Mouse (Mus musculus) limb, embryonic 14.5 days (tissue): ENCODE results near the gene Vps33a. TPM values are rescaled to one million over a fixed set of nuclear protein-coding genes. Genes with fewer than 3 reads are reported as not detected.
A peak's percentile ranks its signal among the peaks of the same experiment; 100 is the strongest.

ENCODE experiments used
- ATAC-seq: fragments of 200-750 bp; cut with Nextera tagmentation; 2 replicates; pipeline ENCODE4 v1.8.0; 2017; ENCODE audit warnings: low read depth, moderate number of reproducible peaks, moderate TSS enrichment; ENCODE audit not compliant: low FRiP score
- DNase-seq: peaks from one replicate; pipeline ENCODE4 v3.0.0-alpha.2; 2015; ENCODE audit warnings: low spot score
- H3K27ac ChIP-seq: fragments of 300-500 bp; sonication (generic); replicated peaks from 2 replicates; pipeline ENCODE4 v1.5.1; 2014; ENCODE audit warnings: low read depth, mild to moderate bottlenecking, low read length, moderate library complexity, mixed read lengths
- H3K27me3 ChIP-seq: fragments of 300-500 bp; sonication (generic); 2 replicates; pipeline ENCODE4 v1.6.1; 2014; ENCODE audit warnings: low read length, mixed read lengths; ENCODE audit not compliant: control insufficient read depth, insufficient read depth
- H3K36me3 ChIP-seq: fragments of 300-500 bp; sonication (generic); 2 replicates; pipeline ENCODE4 v1.6.1; 2014; ENCODE audit warnings: mild to moderate bottlenecking, low read length, moderate library complexity, mixed read lengths; ENCODE audit not compliant: control insufficient read depth, insufficient read depth
- H3K4me1 ChIP-seq: fragments of 300-500 bp; sonication (generic); 2 replicates; pipeline ENCODE4 v1.6.1; 2014; ENCODE audit warnings: antibody characterized with exemption, low read length, mixed read lengths; ENCODE audit not compliant: control insufficient read depth, insufficient read depth
- H3K4me2 ChIP-seq: fragments of 300-500 bp; sonication (generic); replicated peaks from 2 replicates; pipeline ENCODE4 v1.6.1; 2014; ENCODE audit warnings: low read depth, mild to moderate bottlenecking, low read length, moderate library complexity; ENCODE audit not compliant: severe bottlenecking
- H3K4me3 ChIP-seq: fragments of 300-500 bp; sonication (generic); replicated peaks from 2 replicates; pipeline ENCODE4 v1.5.1; 2014; ENCODE audit warnings: low read length
- H3K9ac ChIP-seq: fragments of 300-500 bp; sonication (generic); 2 replicates; pipeline ENCODE4 v1.6.1; 2014; ENCODE audit warnings: mild to moderate bottlenecking, low read depth, low read length, moderate library complexity; ENCODE audit not compliant: severe bottlenecking
- H3K9me3 ChIP-seq: fragments of 300-500 bp; sonication (generic); 2 replicates; pipeline ENCODE4 v1.6.1; 2016; ENCODE audit warnings: low read length; ENCODE audit not compliant: control insufficient read depth
- POLR2A ChIP-seq: fragments of 200-500 bp; IDR thresholded peaks from 2 replicates; pipeline ENCODE4 v1.8.0; 2012; ENCODE audit warnings: inconsistent platforms, mild to moderate bottlenecking, moderate library complexity, borderline replicate concordance; ENCODE audit not compliant: insufficient read depth, insufficient read length; ENCODE audit errors: extremely low read depth
- WGBS: fragments of 180-500 bp; shearing (Covaris S2); extraction: QIAGEN DNeasy Blood & Tissue Kit; methylation state at CpG from one replicate; pipeline ENCODE4 v1.1.7; 2014; 5-methylcytosine and 5-hydroxymethylcytosine counted together
- polyA plus RNA-seq, 2 experiments: library from polyadenylated mRNA; depleted of rRNA in 1 of 2; stranded (reverse) in 1 of 2; unstranded in 1 of 2; fragments of >200 nt; fragmentation: Nextera tagmentation in 1 of 2; extraction: Ambion mirVana in 1 of 2; gene quantifications; 2 replicates each; pipeline versions ENCODE4 v1.2.1 to v1.2.3; 2012 to 2014

Gene Vps33a
- polyA plus RNA-seq, 2 experiments: 22.3 to 31.0 TPM

DNA sequence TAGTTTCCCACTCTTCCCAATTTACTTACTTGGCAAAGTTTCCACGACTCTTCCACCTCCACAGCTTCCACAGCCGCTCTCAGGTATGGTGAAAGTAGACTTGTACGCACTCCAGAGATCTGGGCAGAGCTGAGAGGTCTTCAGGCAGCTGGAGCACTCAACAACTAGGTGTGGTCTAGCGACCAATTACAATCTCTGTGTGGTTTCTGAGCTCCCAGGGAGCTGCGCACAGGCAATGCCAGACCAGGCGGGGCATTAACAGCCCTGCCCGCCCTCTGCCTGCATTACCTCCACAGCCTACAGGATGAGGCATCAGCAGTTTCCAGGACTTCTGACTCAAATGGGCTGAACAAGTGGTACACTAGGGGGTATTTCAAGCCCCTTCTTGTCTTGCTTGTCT is 47.6 kb downstream of the Vps33a start, which contains the start of gene Gm49027:
Gene Gm49027 (minus strand): TSS at position 208 of the 400 bp plus-strand sequence.
- TF ChIP-seq POLR2A: no peak
- WGBS: 86% methylated on average over 7 of the region's 7 CpGs
- DNase-seq (no peak), ATAC-seq (no peak)
- no peak within 1 kb of the TSS for H3K9ac ChIP-seq
- no peaks in the 10 kb centered on the region for H3K9me3 ChIP-seq
- H3K36me3 ChIP-seq: peaks cover 24% of the 10 kb centered on the region
- H3K4me3 ChIP-seq: peak within 1 kb of the TSS; percentile 94
- H3K4me1 ChIP-seq: peaks cover 20% of the 10 kb centered on the region
- H3K27me3 ChIP-seq: no peaks in the 10 kb centered on the region
- H3K27ac ChIP-seq: no peak within 1 kb of the TSS
- peak within 1 kb of the TSS; percentile 92 for H3K4me2 ChIP-seq

DNA sequence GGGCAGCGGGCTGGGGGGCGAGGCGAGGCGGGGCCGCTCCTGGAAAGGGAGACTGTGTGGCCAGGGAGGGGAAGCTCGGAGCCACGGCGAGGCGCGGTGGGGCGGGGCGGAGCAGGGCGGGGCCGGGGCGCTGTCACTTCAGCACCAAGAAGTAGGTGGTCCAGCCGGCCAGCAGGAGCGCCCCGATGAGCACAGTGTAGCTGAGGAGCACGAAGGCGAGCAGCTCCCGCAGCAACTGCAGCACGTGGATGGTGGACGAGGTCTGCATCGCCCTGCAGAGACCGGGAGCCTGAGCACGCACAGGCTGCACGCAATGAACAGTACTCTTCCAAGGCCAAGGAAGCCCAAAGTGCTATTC is 48.5 kb downstream of the Vps33a start:
- peaks cover 20% of the 10 kb centered on the region for H3K4me1 ChIP-seq
- no peak overlapping the region for H3K9ac ChIP-seq
- ATAC-seq (peak; percentile 96), DNase-seq (peak; percentile 79)
- 3% methylated on average over 16 of the region's 27 CpGs for WGBS
- peak overlapping the region; percentile 94 for H3K4me3 ChIP-seq
- H3K27ac ChIP-seq: no peak overlapping the region
- TF ChIP-seq POLR2A: no peak
- H3K27me3 ChIP-seq: no peaks in the 10 kb centered on the region
- H3K36me3 ChIP-seq: peaks cover 18% of the 10 kb centered on the region; the same call in 1 of the 2 replicates
- peak overlapping the region; percentile 92 for H3K4me2 ChIP-seq
- H3K9me3 ChIP-seq: no peaks in the 10 kb centered on the region

DNA sequence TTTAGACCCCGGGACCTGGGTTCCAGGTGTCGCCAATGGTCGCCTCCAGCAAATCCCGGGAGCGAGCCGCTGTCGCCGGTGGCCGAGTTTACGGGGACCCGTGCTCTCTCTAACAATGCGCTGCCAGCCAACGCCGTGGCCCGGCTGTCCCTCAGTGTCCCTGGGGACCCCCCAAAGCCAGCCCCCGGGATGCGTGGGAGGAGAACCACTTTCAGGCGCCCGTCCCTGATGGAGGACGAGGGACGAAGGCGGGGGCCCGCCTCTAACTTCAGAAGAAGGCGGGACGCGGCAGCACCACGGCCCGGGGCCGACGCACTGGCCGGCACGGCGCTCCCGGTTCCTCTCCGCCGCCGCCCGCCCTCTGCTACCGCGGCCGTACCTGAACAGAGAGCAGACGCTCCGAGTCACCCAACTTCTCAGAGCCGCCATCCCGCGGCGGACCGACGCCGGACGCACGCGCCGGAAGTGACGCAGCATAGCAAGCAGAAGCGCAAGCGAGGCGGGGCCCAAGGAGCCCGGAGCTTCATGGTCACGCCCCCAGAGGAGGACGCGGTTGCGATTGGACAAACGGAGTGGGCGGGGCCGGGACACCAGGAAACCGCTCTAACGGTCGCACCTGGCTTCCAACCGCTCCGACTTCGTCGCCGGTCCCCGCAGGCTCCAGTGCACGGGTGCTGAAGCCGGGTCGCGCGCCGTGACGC is 49.0 kb downstream of the Vps33a start, which contains the start of gene Diablo:
Gene Diablo (minus strand): TSS at position 485 of the 701 bp plus-strand sequence.
- H3K27me3 ChIP-seq: no peaks in the 10 kb centered on the region
- H3K4me2 ChIP-seq: peak within 1 kb of the TSS; percentile 92
- H3K36me3 ChIP-seq: peaks cover 15% of the 10 kb centered on the region; the same call in 1 of the 2 replicates
- under 1% methylated on average over 64 of the region's 82 CpGs for WGBS
- H3K4me3 ChIP-seq: peak within 1 kb of the TSS; percentile 94
- peak; percentile 85; the same call in 1 of the 2 replicates for TF ChIP-seq POLR2A
- H3K9me3 ChIP-seq: no peaks in the 10 kb centered on the region
- peaks cover 20% of the 10 kb centered on the region for H3K4me1 ChIP-seq
- peak; percentile 100 for DNase-seq
- peak within 1 kb of the TSS; percentile 75 for H3K9ac ChIP-seq
- peak within 1 kb of the TSS; percentile 61; the same call in 1 of the 2 replicates for H3K27ac ChIP-seq
- ATAC-seq: peak; percentile 99

DNA sequence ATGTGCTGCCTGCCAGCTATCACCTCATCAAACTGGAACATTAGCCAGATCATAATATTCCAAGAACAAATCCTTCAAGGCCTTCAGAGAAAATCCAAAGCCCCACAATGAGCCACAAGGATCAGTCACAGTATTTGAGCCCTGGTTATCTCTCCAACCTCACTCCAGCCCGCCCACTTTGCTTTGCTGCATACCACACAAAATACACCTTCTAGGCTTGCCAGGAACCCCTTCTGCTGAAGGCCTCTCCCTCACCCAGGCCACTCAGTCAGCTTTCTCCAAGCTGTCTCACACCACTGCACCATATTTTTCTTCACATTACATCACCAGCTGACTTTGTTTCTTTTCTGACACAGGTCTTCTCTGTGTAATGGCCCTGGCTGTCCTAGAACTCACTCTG is 50.7 kb downstream of the Vps33a start:
- DNase-seq: no peak
- H3K27ac ChIP-seq: no peak overlapping the region
- H3K9ac ChIP-seq: no peak overlapping the region
- no peak overlapping the region for H3K4me3 ChIP-seq
- TF ChIP-seq POLR2A: no peak
- 0 out of 2 replicates have a peak overlapping the region, but pooled peaks have one; percentile 1 for H3K4me2 ChIP-seq
- WGBS: 67% methylated on average over 1 of the region's 1 CpGs
- H3K4me1 ChIP-seq: peaks cover 20% of the 10 kb centered on the region
- H3K9me3 ChIP-seq: no peaks in the 10 kb centered on the region
- no peak for ATAC-seq
- H3K36me3 ChIP-seq: peaks cover 22% of the 10 kb centered on the region
- H3K27me3 ChIP-seq: no peaks in the 10 kb centered on the region

DNA sequence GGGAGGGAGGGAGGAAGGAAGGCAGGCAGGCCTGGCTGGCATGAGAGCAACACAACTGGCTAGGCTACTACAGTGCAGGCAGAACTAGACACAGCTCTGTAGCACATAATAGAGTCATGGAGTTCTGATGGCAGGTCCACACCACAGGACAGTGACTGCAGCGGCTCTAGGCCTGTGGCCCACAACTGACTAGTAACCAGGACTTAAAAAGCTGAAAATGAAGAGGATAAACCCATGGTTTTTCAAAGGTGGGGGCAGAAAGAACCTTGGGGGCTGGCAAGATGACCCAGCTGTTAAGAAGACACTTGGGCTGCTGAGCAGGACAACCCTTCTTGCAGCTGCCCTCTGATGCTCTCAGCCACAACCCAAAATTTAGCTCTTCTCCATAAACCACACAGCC is 51.2 kb downstream of the Vps33a start:
- Histone ChIP-seq H3K9me3 (no peaks in the 10 kb centered on the region), H3K4me2 (no peak overlapping the region), H3K4me3 (no peak overlapping the region), H3K36me3 (peaks cover 26% of the 10 kb centered on the region), H3K4me1 (peaks cover 20% of the 10 kb centered on the region), H3K27me3 (no peaks in the 10 kb centered on the region), H3K27ac (no peak overlapping the region), H3K9ac (no peak overlapping the region)
- 94% methylated on average over 1 of the region's 1 CpGs for WGBS
- ATAC-seq (no peak), DNase-seq (no peak)
- TF ChIP-seq POLR2A: no peak
